Mouse (Mus musculus) intestine, embryonic 16.5 days (tissue): ENCODE results near the gene Ttc9. TPM values are rescaled to one million over a fixed set of nuclear protein-coding genes. Genes with fewer than 3 reads are reported as not detected.

Experiments
- ATAC-seq: fragments of 200-750 bp; cut with Nextera tagmentation; 2 replicates; pipeline ENCODE4 v1.8.0; 2017; ENCODE audit warnings: moderate TSS enrichment, moderate library complexity
- H3K27ac ChIP-seq: fragments of 300-500 bp; sonication (generic); 2 replicates; pipeline ENCODE4 v1.5.1; 2014; ENCODE audit warnings: mild to moderate bottlenecking, low read length
- H3K27me3 ChIP-seq: fragments of 300-500 bp; sonication (generic); replicated peaks from 2 replicates; pipeline ENCODE4 v1.6.1; 2014; ENCODE audit warnings: low read length, control low read depth, mixed read lengths; ENCODE audit not compliant: control insufficient read depth, insufficient read depth
- H3K36me3 ChIP-seq: fragments of 300-500 bp; sonication (generic); 2 replicates; pipeline ENCODE4 v1.6.1; 2014; ENCODE audit warnings: low read length, control low read depth; ENCODE audit not compliant: control insufficient read depth, insufficient read depth
- H3K4me1 ChIP-seq: fragments of 300-500 bp; sonication (generic); 2 replicates; pipeline ENCODE4 v1.6.1; 2014; ENCODE audit warnings: low read length, control low read depth, mixed read lengths; ENCODE audit not compliant: control insufficient read depth, insufficient read depth
- H3K4me2 ChIP-seq: fragments of 300-500 bp; sonication (generic); 2 replicates; pipeline ENCODE4 v1.6.1; 2014; ENCODE audit warnings: low read depth, low read length, control low read depth
- H3K4me3 ChIP-seq: fragments of 300-500 bp; sonication (generic); 2 replicates; pipeline ENCODE4 v1.5.1; 2014; ENCODE audit warnings: mild to moderate bottlenecking, low read length
- H3K9ac ChIP-seq: fragments of 300-500 bp; sonication (generic); 2 replicates; pipeline ENCODE4 v1.6.1; 2014; ENCODE audit warnings: low read depth, low read length
- H3K9me3 ChIP-seq: fragments of 300-500 bp; sonication (generic); 2 replicates; pipeline ENCODE4 v1.6.1; 2016; ENCODE audit warnings: low read length, control low read depth; ENCODE audit not compliant: control insufficient read depth
- WGBS: fragments of 180-500 bp; shearing (Covaris S2); extraction: QIAGEN DNeasy Blood & Tissue Kit; methylation state at CpG from one replicate; pipeline ENCODE4 v1.1.7; 2014; 5-methylcytosine and 5-hydroxymethylcytosine counted together
- polyA plus RNA-seq: library from polyadenylated mRNA; unstranded; fragments of >200 nt; fragmentation: Nextera tagmentation; extraction: Ambion mirVana; gene quantifications from 2 replicates; pipeline ENCODE4 v1.2.1, GENCODE M21; 2015

The Ttc9 gene
- polyA plus RNA-seq, 1 experiment from 2014 or later: 1.5 TPM

DNA sequence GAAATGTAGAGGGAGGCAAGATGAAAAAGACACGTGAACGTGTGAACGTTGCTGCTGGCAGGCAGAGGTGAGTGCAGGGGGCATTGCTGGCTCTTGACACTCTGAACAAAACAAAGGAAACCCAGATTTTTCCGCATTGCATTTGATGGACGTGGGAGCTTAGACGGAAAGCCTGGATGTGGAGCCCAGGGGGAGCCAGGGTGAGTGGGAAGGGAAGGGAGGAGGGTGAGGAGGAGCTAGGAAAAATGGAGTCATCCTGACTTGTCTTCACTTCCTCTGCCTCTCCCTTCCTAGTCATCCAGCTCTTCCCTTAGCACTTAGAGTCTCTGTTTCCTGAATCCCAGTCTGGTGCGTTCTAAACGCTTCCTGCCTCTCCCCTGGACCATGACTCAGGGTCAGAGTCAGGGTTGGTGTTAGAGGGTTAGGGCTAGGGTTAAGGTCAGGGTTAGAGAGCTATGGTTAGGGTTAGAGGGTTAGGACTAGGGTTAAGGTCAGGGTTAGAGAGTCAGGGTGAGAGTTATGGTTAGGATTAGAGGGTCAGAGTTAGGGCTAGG lies 60.2 kb downstream of the Ttc9 start:
- ATAC-seq: no peak
- Histone ChIP-seq H3K4me1 (no peaks in the 10 kb centered on the region), H3K4me3 (no peak overlapping the region), H3K36me3 (no peaks in the 10 kb centered on the region), H3K27me3 (no peaks in the 10 kb centered on the region), H3K9ac (no peak overlapping the region), H3K9me3 (no peaks in the 10 kb centered on the region), H3K4me2 (no peak overlapping the region), H3K27ac (no peak overlapping the region)
- 35% methylated on average over 8 of the region's 8 CpGs for WGBS

DNA sequence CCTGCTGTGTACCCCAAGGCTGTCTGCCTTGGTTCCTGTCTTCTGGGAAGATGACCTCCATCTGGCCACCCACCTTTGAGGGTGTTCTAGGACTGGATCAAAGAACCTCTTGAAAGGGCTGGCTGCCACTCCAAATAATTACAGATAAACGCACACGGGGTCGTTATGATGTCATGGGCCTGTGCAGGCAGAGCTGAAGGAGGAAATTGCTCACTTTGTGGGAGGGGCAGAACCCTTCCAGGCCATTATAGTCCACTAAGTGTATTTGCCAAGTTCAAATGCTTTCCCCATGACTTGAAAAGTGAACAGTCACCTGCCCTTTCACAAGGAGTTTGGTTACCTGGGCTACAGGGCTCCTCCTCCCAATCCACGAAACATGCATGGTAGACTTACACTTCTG lies 67.0 kb downstream of the Ttc9 start:
- Histone ChIP-seq H3K27ac (no peak overlapping the region), H3K27me3 (no peaks in the 10 kb centered on the region), H3K9me3 (no peaks in the 10 kb centered on the region), H3K4me2 (no peak overlapping the region), H3K36me3 (no peaks in the 10 kb centered on the region), H3K4me1 (no peaks in the 10 kb centered on the region), H3K4me3 (no peak overlapping the region), H3K9ac (no peak overlapping the region)
- 0 out of 2 replicates have a peak, but pooled peaks have one; percentile 59 for ATAC-seq
- 38% methylated on average over 4 of the region's 4 CpGs for WGBS

DNA sequence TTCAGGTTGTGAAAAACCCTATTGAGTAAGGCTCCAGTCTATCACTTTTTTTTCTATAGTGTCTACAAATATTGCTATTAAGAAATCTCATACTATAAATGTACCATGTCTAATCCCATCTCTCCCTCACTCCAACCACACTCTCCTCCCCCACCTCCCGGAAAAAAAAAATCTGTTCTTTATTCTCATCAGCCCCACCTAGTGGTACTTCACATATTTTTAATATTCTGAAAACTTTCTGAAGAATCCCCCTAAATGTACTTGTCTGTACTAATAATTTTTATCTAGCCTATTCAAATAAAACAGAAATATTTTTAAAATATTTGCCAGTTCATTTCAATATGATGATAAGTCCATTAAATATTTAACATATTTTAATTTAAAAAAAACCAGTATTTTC lies 71.9 kb downstream of the Ttc9 start:
- Histone ChIP-seq H3K4me1 (no peaks in the 10 kb centered on the region), H3K27ac (no peak overlapping the region), H3K27me3 (no peaks in the 10 kb centered on the region), H3K4me2 (no peak overlapping the region), H3K9ac (no peak overlapping the region), H3K36me3 (no peaks in the 10 kb centered on the region), H3K9me3 (no peaks in the 10 kb centered on the region), H3K4me3 (no peak overlapping the region)
- ATAC-seq: no peak
- 7% methylated on average over 1 of the region's 1 CpGs for WGBS

DNA sequence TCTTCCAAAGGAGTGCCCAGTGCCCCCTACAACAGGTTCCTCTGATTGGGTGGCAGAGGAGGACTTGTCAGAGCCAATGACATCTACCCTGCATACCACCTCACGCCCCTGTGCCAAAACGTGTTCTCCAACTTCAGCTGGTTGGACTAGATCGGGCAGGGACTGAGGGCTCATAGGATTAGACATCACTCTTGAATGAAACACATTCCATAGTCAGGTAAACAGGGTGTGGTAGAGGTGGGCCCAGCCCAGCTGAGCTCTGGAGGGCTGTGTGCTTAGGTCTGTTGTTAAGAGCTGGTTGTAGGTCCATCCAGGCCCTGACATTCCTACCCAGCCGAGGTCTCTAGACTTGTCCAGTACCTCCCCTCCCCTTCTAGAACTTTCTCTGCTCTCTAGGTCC lies 81.6 kb downstream of the Ttc9 start:
- Histone ChIP-seq H3K4me2 (no peak overlapping the region), H3K9me3 (no peaks in the 10 kb centered on the region), H3K4me3 (no peak overlapping the region), H3K27ac (no peak overlapping the region), H3K9ac (no peak overlapping the region), H3K4me1 (no peaks in the 10 kb centered on the region), H3K36me3 (no peaks in the 10 kb centered on the region), H3K27me3 (no peaks in the 10 kb centered on the region)
- no peak for ATAC-seq
- WGBS: 69% methylated on average over 4 of the region's 4 CpGs

Other genes with a start within 250 kb of the Ttc9 start
- gene Adam4, start 209.3 kb upstream of the Ttc9 start, polyA plus RNA-seq: 0.56 and 0.67 TPM in 2 replicates
- 149 and 167 TPM in 2 replicates for gene Cox16, start 146.1 kb upstream of the Ttc9 start, polyA plus RNA-seq
- gene Gm20498, start 98.3 kb upstream of the Ttc9 start, polyA plus RNA-seq: 28.9 and 29.0 TPM in 2 replicates
- 41.5 and 42.1 TPM in 2 replicates for gene Synj2bp, start 98.3 kb upstream of the Ttc9 start, polyA plus RNA-seq
- gene Adam21, start 62.8 kb upstream of the Ttc9 start, polyA plus RNA-seq: 0.10 and 0.17 TPM in 2 replicates
- gene Med6, start 36.2 kb upstream of the Ttc9 start, polyA plus RNA-seq: 51.7 and 57.8 TPM in 2 replicates
- gene Map3k9, start 149.9 kb downstream of the Ttc9 start, polyA plus RNA-seq: 1.4 TPM in 2 replicates
- gene Pcnx, start 228.8 kb downstream of the Ttc9 start, polyA plus RNA-seq: 6.3 and 10.3 TPM in 2 replicates